Mouse (Mus musculus) G1E-ER4 (cell line): ENCODE data around the gene Ppp1r36. TPM values are rescaled to one million over a fixed set of nuclear protein-coding genes. Genes with fewer than 3 reads are reported as not detected.

Experiments
- GATA1 ChIP-seq: IDR thresholded peaks from one replicate; pipeline ENCODE4 v1.8.0; 2012; ENCODE audit warnings: low read length, inconsistent platforms
- polyA plus RNA-seq: library from polyadenylated mRNA; stranded (reverse); fragments of >175 nt; gene quantifications from 2 replicates; pipeline ENCODE4 v1.2.3, GENCODE M21; 2012

Gene Ppp1r36
- polyA plus RNA-seq, 1 experiment: not detected

GRCm38 (mm10) chr12:76467256-76467655 is 49.9 kb downstream of the Ppp1r36 start:
- no peak for TF ChIP-seq GATA1

DNA sequence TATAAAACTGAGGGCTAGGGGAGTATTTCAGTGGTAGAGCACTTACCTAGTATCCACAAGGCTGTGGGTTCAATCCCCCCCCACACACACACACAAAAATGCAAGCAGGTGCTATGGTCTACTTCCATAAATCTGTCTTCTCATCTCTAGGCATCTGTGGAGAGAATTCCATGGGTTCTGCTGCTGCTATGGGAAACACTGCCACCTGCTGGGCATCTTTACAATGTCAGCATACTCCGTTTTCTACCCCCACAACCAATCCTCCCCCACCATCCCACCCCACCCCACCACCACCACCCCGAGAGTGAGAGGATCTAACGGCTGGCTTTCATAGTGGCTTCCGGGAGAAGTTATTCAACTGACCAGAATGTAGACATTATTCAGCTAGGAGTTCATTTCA is 54.7 kb downstream of the Ppp1r36 start:
- no peak for TF ChIP-seq GATA1

DNA sequence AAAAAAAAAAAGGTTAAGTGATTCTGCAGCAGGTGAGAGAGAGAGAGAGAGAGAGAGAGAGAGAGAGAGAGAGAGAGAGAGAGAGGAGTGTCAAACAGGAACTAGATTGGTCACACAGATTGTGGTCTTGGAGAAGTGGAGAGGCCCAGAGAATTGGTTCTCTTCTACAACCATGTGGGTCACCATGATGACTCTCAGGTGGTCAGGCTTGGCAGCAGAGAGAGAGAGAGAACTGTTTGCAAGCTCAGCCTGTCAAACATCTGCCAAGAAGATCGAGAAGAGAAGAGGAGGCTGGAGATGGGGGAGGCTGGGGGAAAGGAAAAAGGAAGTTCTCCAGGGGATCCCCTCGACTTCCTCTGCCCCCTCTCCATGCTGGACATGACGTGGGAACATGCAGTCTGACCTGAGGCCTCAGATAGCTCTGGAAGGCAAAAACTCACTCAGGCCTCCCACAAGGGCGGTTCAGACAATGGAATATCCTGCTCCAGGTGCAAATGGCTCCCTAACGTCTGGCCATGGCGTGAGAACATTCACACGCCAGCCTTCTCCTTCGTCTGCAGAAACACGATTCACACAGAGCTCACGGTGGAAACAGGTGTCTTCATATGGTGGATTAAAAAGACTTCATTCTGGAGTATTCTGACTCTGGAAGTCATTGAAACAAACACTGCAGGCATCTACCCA is 56.4 kb downstream of the Ppp1r36 start:
- TF ChIP-seq GATA1: no peak

- TF ChIP-seq GATA1: no peak
These were observed 56.9 kb downstream of the Ppp1r36 start for GRCm38 (mm10) chr12:76474246-76474583.

DNA sequence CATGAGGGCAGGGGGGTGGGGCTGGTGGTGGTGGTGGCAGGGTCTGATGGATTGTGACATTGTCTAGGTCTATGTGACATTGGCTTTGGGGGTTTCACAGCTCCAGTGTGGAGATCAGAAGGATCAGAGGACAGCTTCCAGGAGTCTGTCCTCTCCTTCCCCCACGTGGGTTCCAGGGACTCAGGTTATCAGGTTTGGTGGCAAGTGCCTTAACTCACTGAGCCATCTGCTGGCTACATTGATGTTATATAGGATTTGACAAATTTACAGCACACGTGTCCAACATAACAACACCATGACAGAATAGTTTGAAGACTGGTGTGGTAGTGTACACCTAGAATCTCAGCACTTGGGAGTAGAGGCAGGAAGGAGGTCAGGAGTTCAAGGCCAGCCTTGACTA is 57.5 kb downstream of the Ppp1r36 start:
- TF ChIP-seq GATA1: no peak

GRCm38 (mm10) chr12:76476146-76476545 is 58.8 kb downstream of the Ppp1r36 start:
- TF ChIP-seq GATA1: no peak

DNA sequence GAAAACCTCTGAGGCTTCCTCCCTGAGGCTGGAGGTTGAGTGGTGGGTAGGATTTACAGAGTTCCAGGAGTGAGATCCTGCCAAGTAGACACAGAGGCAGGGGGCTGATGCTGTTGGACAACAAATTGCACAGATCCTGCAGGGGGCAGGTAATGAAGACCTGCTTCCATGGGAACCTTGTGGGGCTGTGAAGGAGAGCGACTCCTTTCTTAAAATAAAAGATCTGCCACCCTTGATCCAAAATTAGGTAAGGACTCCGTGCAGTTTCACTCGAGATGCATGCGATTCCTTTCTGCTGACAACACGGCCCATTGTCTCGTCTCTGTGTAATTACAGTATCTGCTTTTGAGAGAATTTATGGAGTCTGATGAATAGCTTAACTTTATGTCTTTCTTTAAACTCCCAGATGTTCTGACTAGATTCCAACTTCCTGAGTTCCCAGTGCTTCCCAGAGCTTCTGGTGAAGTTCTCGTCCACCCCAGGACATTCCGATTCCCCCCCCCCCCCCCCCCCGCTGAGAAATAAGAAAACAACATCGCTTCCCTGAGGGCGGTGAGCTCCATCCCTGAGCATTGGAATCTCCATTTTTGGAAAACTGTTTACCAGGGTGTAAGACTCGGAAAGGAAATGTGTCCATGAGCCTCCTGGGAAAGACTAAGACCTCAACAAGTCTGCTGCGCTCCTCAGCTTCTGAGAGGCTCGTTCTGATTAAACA is 61.1 kb downstream of the Ppp1r36 start:
- TF ChIP-seq GATA1: no peak

- no peak for TF ChIP-seq GATA1
These were observed 61.8 kb downstream of the Ppp1r36 start for GRCm38 (mm10) chr12:76479174-76479573.

GRCm38 (mm10) chr12:76479836-76480495 is 62.6 kb downstream of the Ppp1r36 start:
- TF ChIP-seq GATA1: no peak

DNA sequence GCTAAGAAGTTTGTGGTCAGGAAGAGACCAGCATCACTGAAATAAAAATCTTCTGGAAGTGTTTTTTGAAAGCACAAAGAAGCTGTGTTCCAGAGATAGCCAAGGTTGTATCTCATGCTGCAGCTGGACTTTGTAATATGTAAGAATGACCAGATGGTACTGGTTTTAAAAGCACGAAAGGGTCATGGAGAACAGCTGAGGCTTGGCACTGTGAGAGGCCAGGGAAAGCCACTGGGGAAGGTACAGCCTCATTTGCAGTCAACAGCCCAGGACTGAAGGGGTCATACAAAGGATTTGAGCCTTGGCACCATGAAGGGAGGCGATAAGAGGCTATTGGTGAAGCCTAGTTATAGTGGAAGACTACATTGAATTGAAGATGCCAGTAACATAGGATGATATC is 65.1 kb downstream of the Ppp1r36 start:
- TF ChIP-seq GATA1: no peak

DNA sequence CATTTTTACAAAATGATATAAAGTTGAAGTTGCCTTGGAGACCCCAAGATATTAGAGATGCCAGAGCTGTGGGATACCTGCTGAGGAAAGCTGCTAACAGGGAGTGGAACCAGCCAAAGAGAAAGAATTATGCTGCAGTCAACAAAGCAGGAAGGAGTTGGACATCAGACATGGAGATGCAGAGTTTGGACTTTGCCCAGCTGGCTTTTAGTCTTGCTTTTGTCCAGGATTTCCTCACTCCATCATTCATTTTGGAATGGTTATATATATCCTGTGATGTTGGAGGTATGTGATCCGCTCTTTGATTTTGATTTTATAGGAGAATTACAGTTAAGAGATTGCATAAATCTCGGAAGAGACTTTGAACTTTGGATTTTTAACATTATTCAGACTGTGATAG is 65.6 kb downstream of the Ppp1r36 start:
- no peak for TF ChIP-seq GATA1

GRCm38 (mm10) chr12:76484881-76485280 is 67.5 kb downstream of the Ppp1r36 start:
- no peak for TF ChIP-seq GATA1

- no peak for TF ChIP-seq GATA1
These were observed 68.0 kb downstream of the Ppp1r36 start for GRCm38 (mm10) chr12:76485381-76485780.

DNA sequence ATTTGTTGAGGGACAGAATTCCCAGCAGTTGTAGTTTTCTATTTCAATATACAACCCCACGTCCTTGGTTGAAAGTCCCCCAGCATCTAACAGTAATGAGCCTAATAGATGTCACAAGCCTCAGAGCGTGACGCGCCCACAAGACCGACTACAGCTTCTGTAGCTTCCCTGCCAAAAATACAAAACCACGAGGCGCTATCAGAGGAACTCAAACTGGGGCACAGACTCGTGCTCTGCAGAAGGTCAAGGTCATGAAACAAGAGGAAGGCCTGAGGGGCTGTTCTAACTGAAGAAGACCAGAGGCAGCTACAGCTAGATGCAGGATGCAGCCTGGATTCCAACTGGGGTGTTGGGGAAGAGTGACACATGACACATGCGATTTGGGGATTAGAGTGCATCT is 69.6 kb downstream of the Ppp1r36 start:
- TF ChIP-seq GATA1: no peak

Other genes starting within 250 kb of the Ppp1r36 start
- gene Esr2, start 240.3 kb upstream of the Ppp1r36 start, polyA plus RNA-seq: not detected in 2 replicates
- gene Tex21, start 170.8 kb upstream of the Ppp1r36 start, polyA plus RNA-seq: 0.03 and 0.06 TPM in 2 replicates
- gene Mthfd1, start 162.2 kb upstream of the Ppp1r36 start, polyA plus RNA-seq: 194 and 283 TPM in 2 replicates
- gene Akap5, start 92.6 kb upstream of the Ppp1r36 start, polyA plus RNA-seq: 0.12 and 0.24 TPM in 2 replicates
- gene Zbtb25, start 47.9 kb upstream of the Ppp1r36 start, polyA plus RNA-seq: 8.3 and 12.6 TPM in 2 replicates
- 5.5 and 6.3 TPM in 2 replicates for gene Zbtb1, start 47.3 kb upstream of the Ppp1r36 start, polyA plus RNA-seq
- gene Hspa2, start 13.4 kb upstream of the Ppp1r36 start, polyA plus RNA-seq: 8.0 and 11.6 TPM in 2 replicates
- gene Plekhg3, start 113.4 kb downstream of the Ppp1r36 start, polyA plus RNA-seq: 0.03 and 0.04 TPM in 2 replicates